Mouse (Mus musculus) neural tube, embryonic 11.5 days (tissue): ENCODE results near the gene Olfr718-ps1. TPM values are rescaled to one million over a fixed set of nuclear protein-coding genes. Genes with fewer than 3 reads are reported as not detected.
"Not testable (repeated sequence)": the region's sequence is repeated elsewhere in the genome, so short reads cannot be mapped to it uniquely, and the experiment has no call there.

Experiments
- ATAC-seq: fragments of 200-750 bp; cut with Nextera tagmentation; 2 replicates; pipeline ENCODE4 v1.8.0; 2017; ENCODE audit warnings: moderate number of reproducible peaks, mild to moderate bottlenecking, moderate TSS enrichment, moderate library complexity; ENCODE audit not compliant: insufficient read depth, low FRiP score, low TSS enrichment
- DNase-seq: peaks from one replicate; pipeline ENCODE4 v3.0.0-alpha.2; 2015; ENCODE audit warnings: low spot score
- H3K27ac ChIP-seq: fragments of 300-500 bp; sonication (generic); 2 replicates; pipeline ENCODE4 v1.5.1; 2014; ENCODE audit warnings: low read depth, mild to moderate bottlenecking, low read length
- H3K27me3 ChIP-seq: fragments of 300-500 bp; sonication (generic); 2 replicates; pipeline ENCODE4 v1.6.1; 2014; ENCODE audit warnings: mild to moderate bottlenecking, low read length, mixed read lengths; ENCODE audit not compliant: control insufficient read depth, insufficient read depth
- H3K36me3 ChIP-seq: fragments of 300-500 bp; sonication (generic); 2 replicates; pipeline ENCODE4 v1.6.1; 2014; ENCODE audit warnings: mild to moderate bottlenecking, low read length, moderate library complexity, mixed read lengths; ENCODE audit not compliant: control insufficient read depth, insufficient read depth
- H3K4me1 ChIP-seq: fragments of 300-500 bp; sonication (generic); 2 replicates; pipeline ENCODE4 v1.6.1; 2014; ENCODE audit warnings: low read length, mixed read lengths; ENCODE audit not compliant: control insufficient read depth, insufficient read depth
- H3K4me2 ChIP-seq: fragments of 300-500 bp; sonication (generic); 2 replicates; pipeline ENCODE4 v1.6.1; 2014; ENCODE audit warnings: low read depth, mild to moderate bottlenecking, moderate library complexity
- H3K4me3 ChIP-seq: fragments of 300-500 bp; sonication (generic); 2 replicates; pipeline ENCODE4 v1.5.1; 2014; ENCODE audit warnings: low read depth, low read length
- H3K9ac ChIP-seq: fragments of 300-500 bp; sonication (generic); 2 replicates; pipeline ENCODE4 v1.6.1; 2014; ENCODE audit warnings: mild to moderate bottlenecking, low read length
- H3K9me3 ChIP-seq: fragments of 300-500 bp; sonication (generic); 2 replicates; pipeline ENCODE4 v1.6.1; 2016; ENCODE audit warnings: low read length; ENCODE audit not compliant: control insufficient read depth
- WGBS: fragments of 180-500 bp; shearing (Covaris S2); extraction: QIAGEN DNeasy Blood & Tissue Kit; methylation state at CpG from one replicate; pipeline ENCODE4 v1.1.7; 2014; 5-methylcytosine and 5-hydroxymethylcytosine counted together
- polyA plus RNA-seq: library from polyadenylated mRNA; unstranded; fragments of >200 nt; fragmentation: Nextera tagmentation; extraction: Ambion mirVana; gene quantifications from 2 replicates; pipeline ENCODE4 v1.2.1, GENCODE M21; 2014

Gene Olfr718-ps1
- not detected in 2 replicates for polyA plus RNA-seq

DNA sequence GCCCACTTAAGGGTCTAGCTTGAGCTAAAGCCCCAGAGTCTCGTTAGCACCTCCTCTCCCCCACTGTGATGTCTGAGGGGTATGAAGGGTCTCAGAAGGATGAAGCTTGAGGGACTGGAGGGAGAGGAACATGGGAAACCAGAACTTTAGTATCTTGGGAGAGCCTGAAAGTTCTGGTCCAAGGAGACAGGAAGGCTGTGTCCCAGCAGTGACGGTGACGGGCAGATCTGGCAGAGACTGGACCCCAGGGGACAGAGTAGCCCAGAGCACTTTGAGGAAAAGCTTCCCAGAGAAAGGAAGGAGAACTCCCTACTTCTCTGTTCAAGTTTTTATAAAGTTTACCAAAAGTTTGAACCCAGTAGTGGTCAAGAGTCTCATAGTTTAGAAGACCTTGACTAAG, at the start of gene Olfr718-ps1:
Gene Olfr718-ps1 (minus strand): TSS at position 101 of the 400 bp plus-strand sequence.
- no peaks in the 10 kb centered on the region for H3K4me1 ChIP-seq
- 76% methylated on average over 3 of the region's 3 CpGs for WGBS
- no peaks in the 10 kb centered on the region for H3K36me3 ChIP-seq
- no peak within 1 kb of the TSS for H3K4me3 ChIP-seq
- no peak within 1 kb of the TSS for H3K27ac ChIP-seq
- H3K27me3 ChIP-seq = no peaks in the 10 kb centered on the region
- ATAC-seq (no peak), DNase-seq (no peak)
- no peak within 1 kb of the TSS for H3K9ac ChIP-seq
- H3K9me3 ChIP-seq = no peaks in the 10 kb centered on the region
- H3K4me2 ChIP-seq = no peak within 1 kb of the TSS

DNA sequence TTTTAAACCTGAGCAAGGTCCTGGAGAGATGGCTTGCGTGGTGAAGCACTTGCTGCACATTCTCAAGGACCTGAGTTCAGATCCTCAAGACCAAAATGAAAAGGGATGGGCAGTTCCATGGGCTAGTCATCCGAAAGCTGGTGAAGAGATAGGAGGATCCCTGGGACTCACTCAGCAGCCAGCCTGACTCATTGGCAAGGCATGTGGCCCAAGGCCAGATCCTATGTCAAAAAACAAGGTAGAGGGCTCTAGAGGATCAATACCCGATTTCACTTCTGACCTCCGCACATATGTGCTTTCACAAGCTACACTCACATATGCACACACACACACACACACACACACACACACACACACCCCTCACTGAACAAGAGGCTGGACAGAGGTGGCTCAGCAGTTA, 49.1 kb upstream of the Olfr718-ps1 start:
- no peak for ATAC-seq
- no peaks in the 10 kb centered on the region for H3K27me3 ChIP-seq
- WGBS = 88% methylated on average over 4 of the region's 4 CpGs

DNA sequence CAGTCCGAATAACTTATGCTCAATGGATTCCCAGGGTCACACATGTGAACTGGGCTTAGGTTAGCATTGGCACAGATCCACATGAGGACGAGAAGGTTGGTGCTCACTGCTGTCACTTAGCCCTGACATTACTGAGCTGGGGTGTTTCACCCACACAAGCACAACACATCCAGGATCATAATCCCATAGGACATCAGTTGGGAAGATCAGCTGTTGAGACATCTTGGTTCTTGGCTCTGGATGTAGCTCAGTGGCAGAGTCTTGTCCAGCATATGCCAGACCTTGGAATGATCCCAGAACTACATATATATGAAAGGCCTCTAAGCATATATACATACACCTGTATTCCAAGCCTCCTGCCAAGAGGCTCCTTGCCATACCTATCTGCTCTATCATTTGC, 47.8 kb upstream of the Olfr718-ps1 start:
- DNase-seq (no peak), ATAC-seq (no peak)
- 74% methylated on average over 2 of the region's 2 CpGs for WGBS
- Histone ChIP-seq H3K36me3 (no peaks in the 10 kb centered on the region), H3K27ac (no peak overlapping the region), H3K27me3 (no peaks in the 10 kb centered on the region), H3K9me3 (no peaks in the 10 kb centered on the region), H3K4me1 (no peaks in the 10 kb centered on the region), H3K4me2 (no peak overlapping the region), H3K9ac (no peak overlapping the region), H3K4me3 (no peak overlapping the region)

More for the DNA sequence above, 49.1 kb upstream of the Olfr718-ps1 start:
- no peak overlapping the region for H3K4me3 ChIP-seq
- H3K4me2 ChIP-seq = no peak overlapping the region
- H3K36me3 ChIP-seq = no peaks in the 10 kb centered on the region
- no peak overlapping the region for H3K9ac ChIP-seq
- H3K27ac ChIP-seq = no peak overlapping the region
- DNase-seq = no peak
- H3K4me1 ChIP-seq = no peaks in the 10 kb centered on the region
- H3K9me3 ChIP-seq = no peaks in the 10 kb centered on the region

DNA sequence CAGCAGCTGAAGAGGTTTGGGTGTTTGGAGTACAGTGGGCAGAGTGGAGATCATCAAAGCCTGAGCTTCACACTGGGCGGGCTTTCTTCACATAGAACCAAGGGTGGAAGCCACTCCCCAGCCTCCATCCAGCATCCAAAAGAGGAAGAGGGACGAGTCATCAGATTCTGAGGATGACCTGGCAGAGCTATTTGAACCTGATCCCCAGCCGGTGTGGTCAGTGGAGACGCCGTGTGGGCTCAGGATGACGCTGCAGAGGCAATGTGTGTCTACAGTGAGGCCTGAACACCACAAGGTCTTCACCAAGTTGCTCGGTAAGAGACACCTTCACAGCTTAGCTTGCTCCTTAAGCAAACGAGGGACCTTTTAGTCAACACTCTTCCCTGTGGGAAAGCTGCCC, 47.4 kb upstream of the Olfr718-ps1 start:
- not testable (repeated sequence) for DNase-seq, H3K9me3 ChIP-seq, ATAC-seq, H3K9ac ChIP-seq, H3K4me1 ChIP-seq, H3K4me2 ChIP-seq, H3K27ac ChIP-seq, H3K27me3 ChIP-seq, H3K36me3 ChIP-seq, H3K4me3 ChIP-seq
- WGBS = 66% methylated on average over 7 of the region's 8 CpGs

DNA sequence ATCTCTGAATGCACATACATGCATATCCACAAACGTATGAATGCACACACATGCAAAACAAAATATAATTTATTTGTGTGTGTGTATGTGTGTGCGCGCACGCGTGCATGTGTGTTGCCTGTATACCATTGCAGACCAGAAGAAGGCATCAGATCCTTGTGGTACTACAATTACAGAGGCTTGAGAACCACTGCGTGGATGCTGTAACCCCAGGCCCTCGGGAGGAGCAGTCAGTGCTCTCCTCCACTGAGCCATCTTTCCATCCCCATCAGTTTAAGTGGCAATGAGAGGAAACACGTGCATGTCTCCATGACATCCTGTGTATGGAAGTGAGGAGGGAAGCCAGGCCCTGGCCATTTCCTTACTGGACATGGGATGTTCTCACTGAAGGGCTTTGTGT, 45.4 kb upstream of the Olfr718-ps1 start:
- Histone ChIP-seq H3K9ac (no peak overlapping the region), H3K27ac (no peak overlapping the region), H3K36me3 (no peaks in the 10 kb centered on the region), H3K9me3 (no peaks in the 10 kb centered on the region), H3K4me1 (no peaks in the 10 kb centered on the region), H3K4me2 (no peak overlapping the region), H3K27me3 (no peaks in the 10 kb centered on the region), H3K4me3 (no peak overlapping the region)
- ATAC-seq (no peak), DNase-seq (no peak)
- WGBS = 89% methylated on average over 8 of the region's 8 CpGs

DNA sequence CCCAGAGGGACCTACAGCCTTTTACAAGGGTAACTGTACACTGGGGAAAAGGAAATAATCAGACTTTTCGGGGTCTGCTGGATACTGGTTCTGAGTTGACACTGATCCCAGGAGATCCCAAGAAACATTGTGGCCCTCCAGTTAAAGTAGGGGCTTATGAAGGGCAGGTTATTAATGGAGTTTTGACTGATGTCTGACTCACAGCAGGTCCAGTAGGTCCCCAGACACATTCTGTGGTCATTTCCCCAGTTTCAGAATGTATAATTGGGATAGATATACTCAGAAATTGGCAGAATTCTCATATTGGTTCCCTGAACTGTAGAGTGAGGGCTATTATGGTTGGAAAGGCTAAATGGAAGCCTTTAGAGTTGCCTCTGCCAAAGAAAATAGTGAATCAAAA, 40.6 kb upstream of the Olfr718-ps1 start:
- not testable (repeated sequence) for H3K27ac ChIP-seq, DNase-seq, H3K4me2 ChIP-seq, H3K4me3 ChIP-seq, H3K36me3 ChIP-seq, H3K27me3 ChIP-seq, H3K9me3 ChIP-seq, H3K4me1 ChIP-seq, ATAC-seq, H3K9ac ChIP-seq
- WGBS = no CpG with 5 or more reads among the region's 1 CpGs

DNA sequence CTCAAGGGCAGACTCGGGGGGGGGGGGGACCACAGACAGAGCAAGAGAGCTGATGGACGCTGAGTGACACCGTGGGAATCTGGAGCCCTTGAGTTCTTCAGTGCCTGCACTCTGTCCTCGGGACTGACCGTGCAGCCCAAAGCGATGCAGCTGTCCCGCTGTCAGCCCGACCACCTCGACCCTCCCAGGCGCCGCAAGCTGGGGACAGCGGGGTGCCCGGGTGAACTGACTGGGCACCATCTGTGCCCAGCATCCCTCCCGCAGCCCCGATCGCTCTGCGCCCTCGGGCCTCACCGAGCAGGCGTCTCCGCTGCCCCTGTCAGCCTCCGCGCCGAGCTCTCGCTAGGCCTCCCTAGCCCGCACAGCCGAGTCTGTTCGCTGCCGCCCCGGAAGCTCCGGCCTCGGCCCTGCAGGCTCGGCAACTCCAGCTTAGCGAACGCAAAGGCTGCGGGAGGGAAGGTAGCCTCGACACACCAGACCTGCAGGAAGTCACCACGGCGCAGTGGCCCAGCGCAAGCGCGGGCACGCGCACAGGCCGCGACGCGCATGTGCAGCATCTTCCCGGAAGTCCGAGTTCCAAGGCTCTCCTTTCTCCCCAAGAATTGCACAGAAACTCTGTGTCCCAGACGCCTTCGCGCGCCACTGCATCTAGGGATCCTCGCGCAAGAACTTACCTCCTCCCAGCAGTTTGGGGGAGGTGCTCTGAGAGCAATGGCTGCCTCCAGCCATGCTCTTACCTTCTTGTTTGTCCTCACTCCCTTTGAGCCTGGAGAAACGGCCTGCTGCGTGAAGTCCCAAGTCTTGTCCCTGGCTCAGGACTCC, 33.1 kb upstream of the Olfr718-ps1 start, which contains the start of the genes Rbak and Spdye4b:
Gene Rbak (minus strand): TSS at position 521 of the 822 bp plus-strand sequence.
Gene Spdye4b (plus strand): TSS at position 763 of the 822 bp plus-strand sequence.
- WGBS = under 1% methylated on average over 58 of the region's 58 CpGs
- DNase-seq (peak; percentile 96), ATAC-seq (peak; percentile 91)
- H3K9me3 ChIP-seq = 0 out of 2 replicates have a peak, but pooled peaks cover 2% of the 10 kb centered on the region
- peak within 1 kb of the TSS; percentile 84 for H3K4me2 ChIP-seq
- no peaks in the 10 kb centered on the region for H3K27me3 ChIP-seq
- peak within 1 kb of the TSS; percentile 66 for H3K9ac ChIP-seq
- H3K36me3 ChIP-seq = peaks cover 16% of the 10 kb centered on the region
- peak within 1 kb of the TSS; percentile 73 for H3K27ac ChIP-seq
- H3K4me3 ChIP-seq = peak within 1 kb of the TSS; percentile 52
- H3K4me1 ChIP-seq = peaks cover 4% of the 10 kb centered on the region; the same call in 1 of the 2 replicates

DNA sequence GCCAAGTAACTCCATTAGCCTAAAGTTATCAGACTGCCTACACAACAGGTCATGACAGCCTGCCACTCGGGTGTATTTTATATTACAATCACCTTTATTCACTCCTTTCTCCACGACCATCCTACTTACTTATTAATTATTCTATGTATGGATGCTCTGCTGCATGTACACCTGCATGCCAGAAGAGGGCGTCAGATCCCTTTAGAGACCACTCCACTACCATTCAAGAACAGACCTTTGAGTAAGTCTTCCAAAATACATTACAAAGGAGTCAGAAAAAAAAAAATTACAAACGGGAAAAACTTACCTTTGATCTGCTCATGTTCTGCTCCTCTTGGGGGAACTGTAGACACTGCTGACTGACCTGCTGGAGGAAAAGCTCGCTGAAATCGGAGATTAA, 31.8 kb upstream of the Olfr718-ps1 start:
- no peak for DNase-seq
- WGBS = 45% methylated on average over 6 of the region's 6 CpGs
- no peak overlapping the region for H3K9ac ChIP-seq

More for the DNA sequence above, 31.8 kb upstream of the Olfr718-ps1 start:
- H3K4me3 ChIP-seq = peak overlapping the region; percentile 4; the same call in 1 of the 2 replicates
- no peak overlapping the region for H3K27ac ChIP-seq
- H3K4me2 ChIP-seq = no peak overlapping the region
- H3K9me3 ChIP-seq = 0 out of 2 replicates have a peak, but pooled peaks cover 2% of the 10 kb centered on the region
- H3K36me3 ChIP-seq = peaks cover 27% of the 10 kb centered on the region
- H3K27me3 ChIP-seq = no peaks in the 10 kb centered on the region
- peaks cover 4% of the 10 kb centered on the region; the same call in 1 of the 2 replicates for H3K4me1 ChIP-seq
- ATAC-seq = no peak
